Mouse (Mus musculus) neural tube, embryonic 15.5 days (tissue): Measurements from ENCODE around the gene Patl2. TPM values are rescaled to one million over a fixed set of nuclear protein-coding genes. Genes with fewer than 3 reads are reported as not detected.

ENCODE experiments used
- ATAC-seq: fragments of 200-750 bp; cut with Nextera tagmentation; 2 replicates; pipeline ENCODE4 v1.8.0; 2017; ENCODE audit warnings: mild to moderate bottlenecking, moderate TSS enrichment, moderate library complexity; ENCODE audit not compliant: low FRiP score
- H3K27ac ChIP-seq: fragments of 300-500 bp; sonication (generic); replicated peaks from 2 replicates; pipeline ENCODE4 v1.5.1; 2015; ENCODE audit warnings: mild to moderate bottlenecking, inconsistent platforms
- H3K27me3 ChIP-seq: fragments of 300-500 bp; sonication (generic); replicated peaks from 2 replicates; pipeline ENCODE4 v1.6.1; 2015; ENCODE audit warnings: inconsistent platforms
- H3K36me3 ChIP-seq: fragments of 300-500 bp; sonication (generic); 2 replicates; pipeline ENCODE4 v1.6.1; 2015; ENCODE audit warnings: inconsistent platforms
- H3K4me1 ChIP-seq: fragments of 300-500 bp; sonication (generic); 2 replicates; pipeline ENCODE4 v1.6.1; 2015; ENCODE audit warnings: inconsistent platforms
- H3K4me2 ChIP-seq: fragments of 300-500 bp; sonication (generic); 2 replicates; pipeline ENCODE4 v1.6.1; 2015; ENCODE audit warnings: inconsistent platforms, mild to moderate bottlenecking, moderate library complexity
- H3K4me3 ChIP-seq: fragments of 300-500 bp; sonication (generic); replicated peaks from 2 replicates; pipeline ENCODE4 v1.5.1; 2015; ENCODE audit warnings: mild to moderate bottlenecking, inconsistent platforms
- H3K9ac ChIP-seq: fragments of 300-500 bp; sonication (generic); replicated peaks from 2 replicates; pipeline ENCODE4 v1.6.1; 2015; ENCODE audit warnings: mild to moderate bottlenecking, inconsistent platforms
- H3K9me3 ChIP-seq: fragments of 300-500 bp; sonication (generic); replicated peaks from 2 replicates; pipeline ENCODE4 v1.6.1; 2016; ENCODE audit warnings: inconsistent platforms
- WGBS: fragments of 180-500 bp; shearing (Covaris S2); methylation state at CpG from one replicate; pipeline ENCODE4 v1.1.7; 2015; ENCODE audit warnings: mixed read lengths; 5-methylcytosine and 5-hydroxymethylcytosine counted together
- polyA plus RNA-seq: library from polyadenylated mRNA; unstranded; fragments of >200 nt; fragmentation: Nextera tagmentation; extraction: Ambion mirVana; gene quantifications from 2 replicates; pipeline ENCODE4 v1.2.1, GENCODE M21; 2015

The Patl2 gene
- polyA plus RNA-seq, 1 experiment from 2014 or later = not detected

DNA sequence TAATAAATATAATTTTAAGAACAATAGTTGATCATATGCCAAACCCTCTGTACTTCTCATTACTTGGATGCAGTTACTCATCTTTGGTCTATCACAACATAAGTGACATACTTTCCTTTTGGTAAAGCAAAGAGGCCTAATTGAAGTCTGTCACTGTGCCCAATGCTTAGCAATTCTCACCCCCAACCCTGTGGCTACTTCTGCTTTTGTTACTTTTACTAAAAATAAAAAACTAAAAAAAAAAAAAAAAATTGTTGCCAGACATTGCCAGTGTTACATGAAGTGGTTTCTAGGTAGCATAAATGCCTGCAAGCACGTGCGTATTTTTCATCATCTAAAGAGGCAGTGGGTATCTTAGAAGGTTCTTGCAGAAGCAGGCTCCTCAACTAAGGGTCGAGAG, 33.1 kb downstream of the Patl2 start:
- no peak overlapping the region for H3K4me3 ChIP-seq
- H3K4me1 ChIP-seq = peaks cover 2% of the 10 kb centered on the region; the same call in 1 of the 2 replicates
- 96% methylated on average over 3 of the region's 3 CpGs for WGBS
- H3K27me3 ChIP-seq = no peaks in the 10 kb centered on the region
- no peak overlapping the region for H3K9ac ChIP-seq
- no peak for ATAC-seq
- H3K27ac ChIP-seq = no peak overlapping the region
- H3K36me3 ChIP-seq = no peaks in the 10 kb centered on the region
- no peak overlapping the region for H3K4me2 ChIP-seq
- H3K9me3 ChIP-seq = no peaks in the 10 kb centered on the region

DNA sequence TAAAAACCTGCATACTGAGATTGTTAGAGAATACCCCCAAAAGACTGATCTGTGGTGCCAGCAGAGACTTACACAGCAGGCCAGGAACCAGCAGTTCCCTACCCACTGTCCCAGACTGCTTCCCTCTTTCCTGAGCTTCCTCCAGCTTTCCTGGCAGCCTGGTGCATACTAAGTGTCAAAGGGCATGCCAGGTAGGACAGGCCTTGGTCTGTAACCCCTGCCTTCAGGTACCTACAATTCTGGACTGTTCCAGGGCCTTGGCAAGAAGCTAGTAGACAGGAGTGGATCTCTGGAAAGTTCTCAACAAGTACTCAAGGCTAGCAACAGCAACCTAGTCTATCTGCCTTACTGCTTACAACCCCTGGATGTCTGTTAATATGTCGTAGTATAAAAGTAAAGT, 34.8 kb downstream of the Patl2 start:
- 98% methylated on average over 1 of the region's 1 CpGs for WGBS
- ATAC-seq = no peak

GRCm38 (mm10) chr2:122149716-122150115, 36.3 kb downstream of the Patl2 start:
- Histone ChIP-seq H3K4me3 (no peak overlapping the region), H3K27ac (no peak overlapping the region), H3K9ac (no peak overlapping the region), H3K27me3 (no peaks in the 10 kb centered on the region), H3K4me2 (no peak overlapping the region), H3K36me3 (no peaks in the 10 kb centered on the region), H3K4me1 (peaks cover 7% of the 10 kb centered on the region; the same call in 1 of the 2 replicates), H3K9me3 (no peaks in the 10 kb centered on the region)
- ATAC-seq = no peak
- WGBS = 80% methylated on average over 3 of the region's 3 CpGs

More for the DNA sequence above, 34.8 kb downstream of the Patl2 start:
- no peaks in the 10 kb centered on the region for H3K27me3 ChIP-seq
- H3K9ac ChIP-seq = no peak overlapping the region
- H3K4me3 ChIP-seq = no peak overlapping the region
- H3K4me1 ChIP-seq = peaks cover 7% of the 10 kb centered on the region; the same call in 1 of the 2 replicates
- H3K36me3 ChIP-seq = no peaks in the 10 kb centered on the region
- H3K27ac ChIP-seq = no peak overlapping the region
- no peaks in the 10 kb centered on the region for H3K9me3 ChIP-seq
- H3K4me2 ChIP-seq = no peak overlapping the region

DNA sequence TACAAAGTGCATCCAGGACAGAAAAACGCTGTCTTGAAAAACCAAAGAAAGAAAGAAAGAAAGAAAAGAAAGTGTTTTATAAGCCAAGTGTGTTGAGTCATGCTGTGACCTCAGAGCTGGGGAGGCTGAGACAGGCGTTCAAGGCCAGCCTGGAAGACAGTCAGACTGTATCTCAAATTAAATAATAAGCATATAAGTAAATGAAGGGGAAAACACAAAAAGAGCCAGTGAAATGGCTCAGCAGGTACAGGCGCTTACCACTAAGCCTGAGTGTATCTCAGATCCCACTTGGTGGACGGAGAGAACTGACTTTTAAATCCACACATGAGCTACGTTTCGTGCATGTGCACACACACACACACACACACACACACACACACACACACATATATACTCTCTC, 36.7 kb downstream of the Patl2 start:
- Histone ChIP-seq H3K9me3 (no peaks in the 10 kb centered on the region), H3K4me3 (no peak overlapping the region)
- ATAC-seq = no peak

DNA sequence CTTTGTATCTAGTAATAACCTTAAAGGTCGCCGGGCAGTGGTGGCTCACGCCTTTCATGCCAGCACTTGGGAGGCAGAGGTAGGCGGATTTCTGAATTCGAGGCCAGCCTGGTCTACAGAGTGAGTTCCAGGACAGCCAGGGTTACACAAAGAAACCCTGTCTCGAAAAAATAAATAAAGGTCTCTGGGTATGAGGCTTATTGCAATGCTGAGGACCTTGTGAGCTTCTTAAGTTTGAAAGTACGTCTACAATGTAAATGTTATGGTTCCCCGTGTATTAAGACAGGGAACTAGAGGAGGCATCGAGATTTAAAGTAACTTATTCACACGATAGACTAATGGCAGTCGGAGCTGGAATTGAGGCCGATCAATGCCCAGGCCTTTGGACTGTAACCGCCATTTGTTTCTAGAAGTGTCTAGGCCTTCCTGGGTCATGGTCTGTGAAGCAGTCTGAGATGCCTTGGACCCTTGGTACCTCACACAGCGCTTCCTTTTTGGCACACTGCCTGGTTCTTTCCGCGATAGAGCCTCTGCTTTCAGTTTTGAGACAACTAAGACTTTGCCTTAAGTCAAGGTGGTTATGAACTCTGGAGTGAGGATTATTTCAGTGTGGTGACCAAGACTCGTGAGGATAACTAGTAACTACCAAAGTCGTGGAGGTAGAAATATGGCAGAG, 37.6 kb downstream of the Patl2 start:
- H3K27ac ChIP-seq = peak overlapping the region; percentile 68; the same call in 1 of the 2 replicates

More for the DNA sequence above, 36.7 kb downstream of the Patl2 start:
- H3K27ac ChIP-seq = no peak overlapping the region
- no peaks in the 10 kb centered on the region for H3K36me3 ChIP-seq
- peaks cover 7% of the 10 kb centered on the region; the same call in 1 of the 2 replicates for H3K4me1 ChIP-seq
- WGBS = 98% methylated on average over 6 of the region's 6 CpGs
- no peak overlapping the region for H3K9ac ChIP-seq
- H3K27me3 ChIP-seq = no peaks in the 10 kb centered on the region
- H3K4me2 ChIP-seq = no peak overlapping the region

DNA sequence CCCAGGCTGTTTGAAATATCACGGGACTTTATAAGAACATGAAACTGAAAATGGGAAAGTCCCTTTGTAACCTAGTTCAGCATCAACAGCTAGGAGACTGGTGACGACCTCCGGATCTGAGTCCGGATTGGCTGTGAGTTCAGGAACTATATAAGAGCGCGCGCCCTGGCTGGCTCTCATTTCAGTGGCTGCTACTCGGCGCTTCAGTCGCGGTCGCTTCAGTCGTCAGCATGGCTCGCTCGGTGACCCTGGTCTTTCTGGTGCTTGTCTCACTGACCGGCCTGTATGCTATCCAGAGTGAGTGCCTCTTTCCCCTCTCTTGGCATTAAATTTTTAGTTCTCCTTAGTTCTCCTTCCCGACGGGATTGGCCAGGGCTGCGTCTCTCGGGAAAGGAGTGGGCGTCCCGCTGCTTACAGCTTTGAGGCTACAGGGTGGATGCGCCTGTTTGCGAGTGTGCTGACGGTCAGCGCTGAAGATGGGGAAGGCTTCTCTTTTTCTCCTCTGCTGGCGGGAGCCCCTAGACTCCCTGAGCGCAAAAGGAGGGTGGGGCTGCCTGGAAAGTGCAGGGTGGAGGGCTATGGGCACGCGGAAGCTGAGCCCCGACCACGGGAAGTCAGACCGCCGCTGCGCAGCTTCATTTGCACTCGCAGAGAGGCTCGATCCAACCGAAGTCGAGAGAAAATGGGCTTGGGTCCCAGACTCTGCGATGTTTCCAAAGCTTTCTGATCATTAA, 38.3 kb downstream of the Patl2 start, which contains the start of gene B2m:
B2m (plus strand) TSS at position 179 of the 734 bp plus-strand sequence.
- Histone ChIP-seq H3K9me3 (no peaks in the 10 kb centered on the region), H3K36me3 (no peaks in the 10 kb centered on the region), H3K4me1 (peaks cover 7% of the 10 kb centered on the region; the same call in 1 of the 2 replicates), H3K27ac (peak within 1 kb of the TSS; percentile 68), H3K4me3 (peak within 1 kb of the TSS; percentile 51), H3K4me2 (peak within 1 kb of the TSS; percentile 93), H3K27me3 (no peaks in the 10 kb centered on the region), H3K9ac (peak within 1 kb of the TSS; percentile 46)
- ATAC-seq = peak; percentile 99
- WGBS = under 1% methylated on average over 40 of the region's 40 CpGs

More for the DNA sequence above, 37.6 kb downstream of the Patl2 start:
- 33% methylated on average over 18 of the region's 18 CpGs for WGBS
- peaks cover 7% of the 10 kb centered on the region; the same call in 1 of the 2 replicates for H3K4me1 ChIP-seq
- H3K4me2 ChIP-seq = peak overlapping the region; percentile 93
- H3K9ac ChIP-seq = peak overlapping the region; percentile 46
- no peak for ATAC-seq
- H3K4me3 ChIP-seq = peak overlapping the region; percentile 51
- H3K36me3 ChIP-seq = no peaks in the 10 kb centered on the region
- H3K27me3 ChIP-seq = no peaks in the 10 kb centered on the region
- no peaks in the 10 kb centered on the region for H3K9me3 ChIP-seq

DNA sequence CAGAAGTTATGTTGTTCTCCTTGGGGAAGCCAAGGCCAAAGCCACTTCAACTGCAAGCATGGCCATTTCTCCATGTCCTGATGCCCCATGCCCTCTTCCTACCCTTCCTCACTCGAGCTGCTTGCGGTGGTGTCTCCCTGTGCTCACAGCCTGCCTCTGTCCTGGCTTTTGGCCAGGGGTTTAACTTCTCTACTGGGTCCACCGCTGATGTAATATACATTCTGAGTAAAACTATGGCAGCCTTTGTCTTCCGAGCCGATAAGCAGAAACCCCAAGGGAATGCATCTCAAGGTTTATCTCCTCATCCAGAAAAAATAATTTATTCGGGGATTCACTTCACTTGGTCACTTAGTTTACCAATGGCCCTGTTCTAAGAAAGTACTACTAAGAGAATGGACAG, 39.3 kb downstream of the Patl2 start:
- H3K9me3 ChIP-seq = no peaks in the 10 kb centered on the region
- no peaks in the 10 kb centered on the region for H3K36me3 ChIP-seq
- ATAC-seq = no peak
- peaks cover 7% of the 10 kb centered on the region; the same call in 1 of the 2 replicates for H3K4me1 ChIP-seq
- no peaks in the 10 kb centered on the region for H3K27me3 ChIP-seq
- no peak overlapping the region for H3K27ac ChIP-seq
- 70% methylated on average over 6 of the region's 6 CpGs for WGBS
- H3K4me3 ChIP-seq = no peak overlapping the region
- H3K4me2 ChIP-seq = peak overlapping the region; percentile 93; the same call in 1 of the 2 replicates
- H3K9ac ChIP-seq = no peak overlapping the region

DNA sequence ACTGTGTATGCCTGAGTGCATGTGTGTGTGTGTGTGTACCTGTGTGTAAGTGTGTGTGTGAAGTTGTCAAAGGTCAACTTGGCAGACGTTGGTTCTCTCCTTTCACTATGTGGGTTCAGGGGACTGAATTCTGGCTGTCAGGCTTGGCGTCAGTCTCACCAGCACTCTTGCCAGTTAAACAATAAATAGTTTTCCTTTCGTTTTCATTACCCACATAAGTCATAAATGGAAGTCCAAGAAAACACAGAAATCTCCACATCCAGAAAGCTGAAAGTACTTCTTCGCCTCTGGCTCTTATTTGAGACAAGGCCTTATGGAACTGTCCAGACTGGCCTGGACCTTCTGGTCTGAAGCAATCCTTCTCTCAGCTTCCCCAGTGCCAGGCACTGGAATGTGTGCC, 40.2 kb downstream of the Patl2 start:
- 74% methylated on average over 4 of the region's 4 CpGs for WGBS
- H3K4me3 ChIP-seq = no peak overlapping the region
- no peak for ATAC-seq
- no peaks in the 10 kb centered on the region for H3K36me3 ChIP-seq
- H3K9me3 ChIP-seq = no peaks in the 10 kb centered on the region
- H3K4me2 ChIP-seq = no peak overlapping the region
- H3K4me1 ChIP-seq = peaks cover 7% of the 10 kb centered on the region; the same call in 1 of the 2 replicates
- H3K27me3 ChIP-seq = no peaks in the 10 kb centered on the region
- no peak overlapping the region for H3K9ac ChIP-seq
- H3K27ac ChIP-seq = no peak overlapping the region

DNA sequence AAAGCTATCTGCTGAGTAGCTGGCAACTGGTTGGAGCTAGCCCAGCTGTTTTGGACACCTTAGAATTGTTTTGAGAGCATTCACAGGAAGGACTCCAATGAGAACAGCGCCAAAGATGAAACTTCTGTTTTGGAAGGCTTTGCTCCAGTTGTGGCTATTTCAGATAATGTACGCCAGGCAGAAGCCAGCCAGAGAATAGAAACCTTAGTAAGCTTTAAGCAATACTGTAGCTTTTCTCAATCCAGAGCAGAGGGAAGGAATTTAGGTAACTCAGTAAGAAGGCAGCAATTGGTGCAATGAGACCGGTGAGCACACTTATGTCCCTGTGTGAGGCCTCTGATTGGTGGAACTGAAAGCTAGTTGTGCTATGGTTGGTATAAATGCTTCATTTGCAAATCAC, 42.9 kb downstream of the Patl2 start:
- no peak overlapping the region for H3K4me2 ChIP-seq
- no peak overlapping the region for H3K9ac ChIP-seq
- ATAC-seq = no peak
- H3K4me1 ChIP-seq = peaks cover 5% of the 10 kb centered on the region; the same call in 1 of the 2 replicates
- no peaks in the 10 kb centered on the region for H3K9me3 ChIP-seq
- no peaks in the 10 kb centered on the region for H3K27me3 ChIP-seq
- no peaks in the 10 kb centered on the region for H3K36me3 ChIP-seq
- WGBS = 94% methylated on average over 3 of the region's 3 CpGs
- no peak overlapping the region for H3K4me3 ChIP-seq
- no peak overlapping the region for H3K27ac ChIP-seq

DNA sequence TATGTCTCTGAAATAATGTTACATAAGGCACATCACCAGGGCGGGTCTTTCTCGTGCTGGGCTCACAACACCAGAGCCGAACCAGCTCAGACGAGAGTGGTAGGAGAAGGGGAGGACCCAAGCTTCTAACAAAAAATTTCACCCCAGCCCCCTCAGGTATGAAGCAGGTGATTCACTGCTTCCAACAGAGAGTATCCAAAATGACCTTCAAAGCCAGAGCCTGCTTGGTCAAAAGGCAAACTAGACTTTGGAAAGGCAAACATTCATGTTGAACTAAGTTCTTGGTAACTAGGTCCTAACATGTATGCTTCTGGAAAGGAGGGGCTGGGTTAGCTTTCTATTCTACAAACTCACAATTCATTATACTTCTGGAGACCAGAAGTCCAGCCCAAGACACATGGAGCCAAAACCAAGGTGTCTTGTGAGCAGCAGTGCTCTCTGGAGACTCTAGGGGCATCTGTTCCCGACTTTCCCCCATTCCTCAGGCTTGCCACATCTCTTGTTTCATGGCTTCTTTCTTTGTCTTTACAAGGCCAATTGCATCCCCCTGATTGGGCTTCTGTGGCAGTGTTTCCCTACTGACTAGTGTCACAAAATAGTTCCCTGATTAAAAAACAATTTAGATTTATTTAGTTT, 44.5 kb downstream of the Patl2 start:
- H3K36me3 ChIP-seq = no peaks in the 10 kb centered on the region
- H3K9ac ChIP-seq = no peak overlapping the region
- no peak overlapping the region for H3K4me2 ChIP-seq
- H3K27ac ChIP-seq = no peak overlapping the region
- no peaks in the 10 kb centered on the region for H3K4me1 ChIP-seq
- no peaks in the 10 kb centered on the region for H3K27me3 ChIP-seq
- no peaks in the 10 kb centered on the region for H3K9me3 ChIP-seq
- no peak overlapping the region for H3K4me3 ChIP-seq
- ATAC-seq = no peak
- WGBS = 82% methylated on average over 5 of the region's 5 CpGs

DNA sequence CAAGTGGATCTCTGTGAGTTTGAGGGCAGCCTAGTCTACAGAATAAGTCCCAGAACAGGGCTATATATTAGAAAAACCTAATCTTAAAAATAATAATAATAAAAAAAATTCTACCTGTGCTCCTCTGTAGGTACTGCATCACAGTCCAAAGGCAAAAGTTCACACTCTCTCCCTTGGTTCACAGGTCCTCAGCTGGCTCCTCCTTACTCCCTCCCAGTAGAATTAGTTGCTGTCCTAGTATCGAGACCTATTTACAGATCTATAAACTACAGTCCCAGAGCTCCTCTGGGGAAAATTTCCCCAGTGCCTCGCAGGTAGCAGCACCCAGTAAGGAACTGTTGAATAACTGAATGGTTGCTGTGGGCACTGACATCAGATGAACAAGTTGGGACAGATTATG, 45.2 kb downstream of the Patl2 start:
- H3K27ac ChIP-seq = no peak overlapping the region
- no peaks in the 10 kb centered on the region for H3K4me1 ChIP-seq
- 86% methylated on average over 2 of the region's 2 CpGs for WGBS
- no peak for ATAC-seq
- H3K4me2 ChIP-seq = no peak overlapping the region
- H3K9ac ChIP-seq = no peak overlapping the region
- no peaks in the 10 kb centered on the region for H3K36me3 ChIP-seq
- no peaks in the 10 kb centered on the region for H3K27me3 ChIP-seq
- no peaks in the 10 kb centered on the region for H3K9me3 ChIP-seq
- no peak overlapping the region for H3K4me3 ChIP-seq
